Mouse (Mus musculus) CH12.LX (cell line): ENCODE results near the gene Ror1. TPM values are rescaled to one million over a fixed set of nuclear protein-coding genes. Genes with fewer than 3 reads are reported as not detected.

Source experiments
- DNase-seq: peaks from one replicate; pipeline ENCODE4 v3.0.0-alpha.2; 2013; ENCODE audit errors: extremely low read depth
- H3K27ac ChIP-seq: 2 replicates; pipeline ENCODE4 v1.5.1; 2012; ENCODE audit warnings: low read depth, mild to moderate bottlenecking, control low read depth, moderate library complexity; ENCODE audit not compliant: insufficient read depth
- H3K27me3 ChIP-seq: replicated peaks from 2 replicates; pipeline ENCODE3; 2012; ENCODE audit warnings: inconsistent platforms
- H3K36me3 ChIP-seq, 2 experiments: replicated peaks in 1 of 2; 2 replicates each; pipeline versions ENCODE3 to v1.6.1; 2012; ENCODE audit warnings: inconsistent platforms in 1 of 2, low read length in 1 of 2, mild to moderate bottlenecking in 1 of 2, mixed read lengths in 1 of 2, moderate library complexity in 1 of 2; ENCODE audit not compliant: control insufficient read depth in 1 of 2, insufficient read depth in 1 of 2
- H3K4me1 ChIP-seq, 2 experiments: 2 replicates each; pipeline ENCODE4 v1.6.1; 2012; ENCODE audit warnings: inconsistent platforms in 1 of 2, moderate library complexity in 1 of 2; ENCODE audit not compliant: insufficient read depth in 2 of 2, control insufficient read depth in 1 of 2
- H3K4me2 ChIP-seq: 2 replicates; pipeline ENCODE4 v1.6.1; 2012; ENCODE audit warnings: low read depth, mild to moderate bottlenecking, control low read depth; ENCODE audit not compliant: poor library complexity, insufficient read depth, severe bottlenecking
- H3K4me3 ChIP-seq, 3 experiments: fragments of 150-350 bp in 1 of 3; sonication (generic) in 1 of 3; replicated peaks in 1 of 3; 2 replicates each; pipeline versions ENCODE3 to v1.5.1; 2011 to 2012; ENCODE audit warnings: low read depth in 2 of 3, low read length in 2 of 3, mild to moderate bottlenecking in 2 of 3, moderate library complexity in 2 of 3, control low read depth in 1 of 3, improper control_type of control experiment in 1 of 3, inconsistent platforms in 1 of 3, mixed read lengths in 1 of 3; ENCODE audit not compliant: poor library complexity in 1 of 3
- H3K79me2 ChIP-seq: replicated peaks from 2 replicates; pipeline ENCODE4 v1.6.1; 2012; ENCODE audit warnings: mild to moderate bottlenecking, moderate library complexity; ENCODE audit not compliant: control insufficient read depth, poor library complexity, insufficient read depth, severe bottlenecking; ENCODE audit errors: extremely low read depth
- H3K9ac ChIP-seq: 2 replicates; pipeline ENCODE4 v1.6.1; 2012; ENCODE audit warnings: low read depth, mild to moderate bottlenecking, control low read depth, moderate library complexity; ENCODE audit not compliant: insufficient read depth
- H3K9me3 ChIP-seq: replicated peaks from 2 replicates; pipeline ENCODE3; 2012; ENCODE audit warnings: low read length, inconsistent platforms, mixed read lengths
- CHD1 ChIP-seq: IDR thresholded peaks from 2 replicates; pipeline ENCODE4 v1.6.1; 2012; ENCODE audit warnings: low read depth, low read length, improper control_type of control experiment, inconsistent platforms
- CHD2 ChIP-seq: IDR thresholded peaks from 2 replicates; pipeline ENCODE4 v1.6.1; 2011; ENCODE audit warnings: low read length, improper control_type of control experiment
- CTCF ChIP-seq, 2 experiments: IDR thresholded peaks in 1 of 2; conservative IDR thresholded peaks in 1 of 2; 2 replicates each; pipeline ENCODE4 v1.5.1; 2011 to 2012; ENCODE audit warnings: low read depth in 2 of 2, low read length in 2 of 2, improper control_type of control experiment in 1 of 2, inconsistent platforms in 1 of 2, mild to moderate bottlenecking in 1 of 2, moderate library complexity in 1 of 2
- ELF1 ChIP-seq: IDR thresholded peaks from 2 replicates; pipeline ENCODE4 v1.6.1; 2014; ENCODE audit warnings: low read depth, mild to moderate bottlenecking, inconsistent platforms, low read length, improper control_type of control experiment
- EP300 ChIP-seq: IDR thresholded peaks from 2 replicates; pipeline ENCODE4 v1.6.1; 2011; ENCODE audit warnings: low read length, improper control_type of control experiment
- ETS1 ChIP-seq: conservative IDR thresholded peaks from 2 replicates; pipeline ENCODE4 v1.6.1; 2012; ENCODE audit warnings: low read depth, mild to moderate bottlenecking, inconsistent platforms, low read length, improper control_type of control experiment, moderate library complexity
- GABPA ChIP-seq: IDR thresholded peaks from 2 replicates; pipeline ENCODE4 v1.6.1; 2012; ENCODE audit warnings: low read depth, low read length, improper control_type of control experiment, inconsistent platforms; ENCODE audit not compliant: insufficient replicate concordance
- HCFC1 ChIP-seq: IDR thresholded peaks from 2 replicates; pipeline ENCODE4 v1.6.1; 2012; ENCODE audit warnings: low read depth, mild to moderate bottlenecking, inconsistent platforms, low read length, improper control_type of control experiment
- IRF4 ChIP-seq: IDR thresholded peaks from 2 replicates; pipeline ENCODE4 v1.6.1; 2014; ENCODE audit warnings: low read depth, mild to moderate bottlenecking, inconsistent platforms, low read length, improper control_type of control experiment
- KAT2A ChIP-seq: IDR thresholded peaks from 2 replicates; pipeline ENCODE4 v1.6.1; 2012; ENCODE audit warnings: low read length, improper control_type of control experiment, inconsistent platforms; ENCODE audit not compliant: insufficient replicate concordance
- MAFK ChIP-seq: IDR thresholded peaks from 2 replicates; pipeline ENCODE4 v1.6.1; 2011; ENCODE audit warnings: low read length, improper control_type of control experiment; ENCODE audit not compliant: insufficient replicate concordance
- MAZ ChIP-seq: IDR thresholded peaks from 2 replicates; pipeline ENCODE4 v1.6.1; 2012; ENCODE audit warnings: low read depth, mild to moderate bottlenecking, inconsistent platforms, low read length, improper control_type of control experiment, moderate library complexity
- MEF2A ChIP-seq: IDR thresholded peaks from 2 replicates; pipeline ENCODE4 v1.6.1; 2014; ENCODE audit warnings: low read depth, mild to moderate bottlenecking, inconsistent platforms, low read length, improper control_type of control experiment, borderline replicate concordance
- MXI1 ChIP-seq: IDR thresholded peaks from 2 replicates; pipeline ENCODE4 v1.6.1; 2011; ENCODE audit warnings: mild to moderate bottlenecking, low read depth, low read length, improper control_type of control experiment
- MYC ChIP-seq: IDR thresholded peaks from 2 replicates; pipeline ENCODE4 v1.6.1; 2011; ENCODE audit warnings: low read depth, mild to moderate bottlenecking, improper control_type of control experiment, low read length
- NELFE ChIP-seq: IDR thresholded peaks from 2 replicates; pipeline ENCODE4 v1.6.1; 2011; ENCODE audit warnings: low read depth, low read length, improper control_type of control experiment
- NRF1 ChIP-seq: IDR thresholded peaks from 2 replicates; pipeline ENCODE4 v1.6.1; 2014; ENCODE audit warnings: low read depth, mild to moderate bottlenecking, inconsistent platforms, low read length, improper control_type of control experiment, moderate library complexity
- PAX5 ChIP-seq: IDR thresholded peaks from 2 replicates; pipeline ENCODE4 v1.6.1; 2012; ENCODE audit warnings: low read length, inconsistent platforms, mixed read lengths
- POLR2AphosphoS2 ChIP-seq: IDR thresholded peaks from 2 replicates; pipeline ENCODE4 v1.6.1; 2011; ENCODE audit warnings: low read depth, low read length, improper control_type of control experiment
- RAD21 ChIP-seq: IDR thresholded peaks from 2 replicates; pipeline ENCODE4 v1.6.1; 2011; ENCODE audit warnings: low read depth, mild to moderate bottlenecking, low read length, improper control_type of control experiment, moderate library complexity
- SIN3A ChIP-seq: IDR thresholded peaks from 2 replicates; pipeline ENCODE4 v1.6.1; 2012; ENCODE audit warnings: low read length, improper control_type of control experiment, inconsistent platforms
- SMC3 ChIP-seq: IDR thresholded peaks from 2 replicates; pipeline ENCODE4 v1.6.1; 2011; ENCODE audit warnings: low read depth, low read length, improper control_type of control experiment
- TBP ChIP-seq: conservative IDR thresholded peaks from 2 replicates; pipeline ENCODE4 v1.6.1; 2011; ENCODE audit warnings: low read depth, low read length, improper control_type of control experiment
- UBTF ChIP-seq: IDR thresholded peaks from 2 replicates; pipeline ENCODE4 v1.6.1; 2012; ENCODE audit warnings: low read depth, mild to moderate bottlenecking, inconsistent platforms, low read length, improper control_type of control experiment, moderate library complexity
- USF1 ChIP-seq: IDR thresholded peaks from 2 replicates; pipeline ENCODE4 v1.6.1; 2014; ENCODE audit warnings: low read depth, mild to moderate bottlenecking, inconsistent platforms, low read length, improper control_type of control experiment
- USF2 ChIP-seq: conservative IDR thresholded peaks from 2 replicates; pipeline ENCODE4 v1.6.1; 2011; ENCODE audit warnings: low read depth, low read length, improper control_type of control experiment
- ZC3H11A ChIP-seq: IDR thresholded peaks from 2 replicates; pipeline ENCODE4 v1.6.1; 2012; ENCODE audit warnings: low read depth, mild to moderate bottlenecking, inconsistent platforms, low read length, improper control_type of control experiment
- ZNF384 ChIP-seq: IDR thresholded peaks from 2 replicates; pipeline ENCODE4 v1.6.1; 2012; ENCODE audit warnings: low read depth, low read length, improper control_type of control experiment, inconsistent platforms
- dilution Hi-C: fragments of 300-500 bp; cut with MboI; formaldehyde crosslinking; loops from 2 replicates; pipeline ENCODE4 v1.14.3; 2020; ENCODE audit warnings: low sequenced_read_pairs; ENCODE audit not compliant: extremely low pct_unique_long_range_greater_than_20kb, extremely low pct_ligation_motif_present
- in situ Hi-C: fragments of 300-500 bp; cut with MboI; formaldehyde crosslinking; loops from 3 replicates; pipeline ENCODE4 v1.14.3; 2019; ENCODE audit warnings: low sequenced_read_pairs, low pct_ligation_motif_present, low pct_unique_long_range_greater_than_20kb, mixed read lengths
- polyA plus RNA-seq: library from polyadenylated mRNA; unstranded; fragments of >175 nt; gene quantifications from 2 replicates; pipeline ENCODE4 v1.2.1, GENCODE M21; 2012; ENCODE audit warnings: low read depth; ENCODE audit not compliant: insufficient read length
- total RNA-seq, 2 experiments: library from RNA; depleted of rRNA; stranded (reverse); fragments of 300-350 nt in 1 of 2; fragments of >200 nt in 1 of 2; gene quantifications; 2 replicates each; pipeline ENCODE4 v1.2.3; 2012 to 2014

Gene Ror1
- total and polyA plus RNA-seq, 3 experiments: not detected

DNA sequence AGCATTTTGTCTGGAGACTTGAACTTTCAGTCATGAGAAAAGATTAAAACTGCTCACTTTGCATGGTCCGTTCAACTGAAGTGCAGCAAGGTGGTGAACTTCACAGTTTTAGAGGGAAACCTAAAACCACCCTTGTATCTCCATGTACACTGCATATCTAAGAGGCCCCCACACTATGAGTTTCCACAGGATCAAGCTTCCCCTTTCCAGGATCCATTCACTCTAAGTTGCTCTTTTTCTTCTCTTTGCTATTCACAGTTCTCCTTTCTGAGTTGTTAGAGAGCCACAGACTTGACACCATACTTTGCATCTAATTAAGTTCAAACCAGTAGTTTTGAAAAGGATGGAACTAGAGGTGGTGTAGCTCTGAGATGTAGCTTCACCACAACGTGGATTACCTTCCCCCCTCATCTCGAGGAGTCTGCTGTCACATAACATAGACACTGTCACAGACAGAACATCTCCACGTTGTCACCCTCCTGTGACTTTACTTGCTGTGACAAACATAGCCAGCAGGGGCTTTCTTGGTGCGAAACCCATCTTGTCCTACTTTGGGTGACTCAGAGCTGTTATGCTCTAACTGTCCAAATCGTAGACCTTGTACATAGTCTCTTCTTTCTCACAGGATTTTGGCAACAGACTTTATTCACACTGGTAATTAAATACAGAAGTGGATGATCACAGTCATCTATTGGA is 146.6 kb downstream of the Ror1 start:
- peaks cover 20% of the 10 kb centered on the region for H3K9me3 ChIP-seq
- no peak overlapping the region for H3K4me2 ChIP-seq
- in situ Hi-C loops: no loop called here
- no peaks in the 10 kb centered on the region for H3K36me3 ChIP-seq
- TF ChIP-seq USF1 (no peak), UBTF (no peak), NELFE (no peak), EP300 (no peak), TBP (no peak), CHD2 (no peak), ELF1 (no peak), MAFK (no peak), HCFC1 (no peak), KAT2A (no peak), USF2 (no peak), CHD1 (no peak), MAZ (no peak), ZC3H11A (no peak), MYC (no peak), PAX5 (no peak), MEF2A (no peak), GABPA (no peak)
- peak; percentile 10 for DNase-seq
- dilution Hi-C loops: no loop called here
- H3K79me2 ChIP-seq: no peaks in the 10 kb centered on the region
- H3K9ac ChIP-seq: no peak overlapping the region
- H3K4me1 ChIP-seq: no peaks in the 10 kb centered on the region
- no peaks in the 10 kb centered on the region for H3K27me3 ChIP-seq
- H3K4me3 ChIP-seq: no peak overlapping the region
- no peak overlapping the region for H3K27ac ChIP-seq

DNA sequence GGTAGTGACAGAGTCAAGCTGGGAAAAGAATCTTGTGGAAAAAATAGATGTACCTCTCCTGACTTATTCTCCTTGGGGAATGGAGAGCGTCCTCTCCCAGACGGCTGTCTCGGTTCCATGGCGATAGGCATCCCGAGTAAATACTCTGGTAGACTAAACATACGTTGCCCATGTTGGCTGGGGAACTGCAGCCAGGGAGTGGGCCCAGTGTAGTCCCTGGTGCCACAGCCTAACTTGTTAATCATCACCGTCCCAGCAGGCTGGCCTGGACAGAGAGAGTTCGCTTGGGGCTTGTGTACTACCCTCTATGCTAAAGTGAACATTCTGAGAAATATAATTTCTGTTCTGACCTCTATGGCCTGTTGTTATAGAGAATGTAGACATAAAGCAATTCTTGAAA is 148.7 kb downstream of the Ror1 start:
- no peaks in the 10 kb centered on the region for H3K4me1 ChIP-seq
- peaks cover 16% of the 10 kb centered on the region for H3K9me3 ChIP-seq
- no peaks in the 10 kb centered on the region for H3K36me3 ChIP-seq
- no peak overlapping the region for H3K4me3 ChIP-seq
- no peak overlapping the region for H3K27ac ChIP-seq
- no peak overlapping the region for H3K9ac ChIP-seq
- no peak overlapping the region for H3K4me2 ChIP-seq
- in situ Hi-C loops (no loop called here), dilution Hi-C loops (no loop called here)
- no peaks in the 10 kb centered on the region for H3K27me3 ChIP-seq
- no peaks in the 10 kb centered on the region for H3K79me2 ChIP-seq
- no peak for DNase-seq
- no peak for TF ChIP-seq ZC3H11A
- TF ChIP-seq USF1: no peak
- no peak for TF ChIP-seq EP300
- TF ChIP-seq POLR2AphosphoS2: no peak
- no peak for TF ChIP-seq CTCF (conservative IDR thresholded peaks at IDR 0.05 in 1 of 2, IDR thresholded peaks at IDR 0.05 in 1 of 2; ENCODE audit: low read depth in 2 of 2, low read length in 2 of 2)
- no peak for TF ChIP-seq MXI1
- no peak for TF ChIP-seq ETS1
- no peak for TF ChIP-seq IRF4
- no peak for TF ChIP-seq MEF2A
- TF ChIP-seq CHD1: no peak
- TF ChIP-seq NELFE: no peak
- no peak for TF ChIP-seq RAD21
- TF ChIP-seq SMC3: no peak
- TF ChIP-seq SIN3A: no peak
- no peak for TF ChIP-seq HCFC1
- no peak for TF ChIP-seq NRF1
- TF ChIP-seq USF2: no peak
- no peak for TF ChIP-seq GABPA
- no peak for TF ChIP-seq MAFK
- no peak for TF ChIP-seq ZNF384
